Comparison of ENCODE assay signal across 27 mouse cellular contexts in the genomic region with DNA sequence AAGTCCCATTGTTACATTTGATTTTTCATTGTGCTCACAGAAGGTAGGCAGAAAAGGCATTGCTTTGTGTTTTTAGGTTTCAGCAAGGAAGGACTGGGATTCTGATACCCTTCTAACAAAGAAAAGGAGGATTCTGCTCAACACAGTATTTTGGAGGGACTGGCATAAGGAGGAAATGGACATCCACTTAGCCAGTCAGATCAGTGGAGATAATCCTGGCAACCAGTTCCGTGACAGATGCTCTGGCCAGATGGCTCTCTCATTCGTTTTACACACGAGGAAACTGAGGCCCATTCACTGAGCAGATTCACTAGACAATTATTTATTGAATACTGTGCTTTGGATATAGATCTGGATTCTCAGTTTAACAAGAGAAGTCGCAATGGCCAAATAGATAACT.
DNase-seq lines count a peak whose midpoint lies in the region; ATAC-seq lines count a peak whose summit lies in the region.
"Had no signal": no experiment of that assay in that cellular context is flagged by ENCODE, and none has a peak within 500 bp of the region (broad histone marks: within the 10 kb centered on the region; RNA-seq: fewer than 3 reads in every experiment).

No protein-coding gene starts in this region.

- H3K4me1 ChIP-seq in forebrain, embryonic 14.5 days (ENCODE audit: control insufficient read depth, insufficient read depth, low read length): no peaks in the 10 kb centered on the region
- no peaks in the 10 kb centered on the region for H3K4me1 ChIP-seq in forebrain, embryonic 15.5 days
- H3K4me1 ChIP-seq in intestine, embryonic 16.5 days (ENCODE audit: control insufficient read depth, insufficient read depth, low read length): no peaks in the 10 kb centered on the region
- H3K4me1 ChIP-seq: embryonic facial prominence, embryonic 13.5 days; forebrain, embryonic 12.5 days; heart, embryonic 13.5 days; hindbrain, embryonic 12.5 days; intestine, embryonic 15.5 days; limb, embryonic 13.5 days; liver, embryonic 12.5 days; midbrain, embryonic 10.5 days; neural tube, embryonic 15.5 days had no signal

- H3K4me2 ChIP-seq in forebrain, embryonic 14.5 days (ENCODE audit: low read length): no peak overlapping the region
- no peak overlapping the region for H3K4me2 ChIP-seq in forebrain, embryonic 15.5 days (replicated peaks)
- H3K4me2 ChIP-seq in intestine, embryonic 16.5 days (ENCODE audit: low read depth, low read length): no peak overlapping the region
- H3K4me2 ChIP-seq: embryonic facial prominence, embryonic 13.5 days; forebrain, embryonic 12.5 days; heart, embryonic 13.5 days; hindbrain, embryonic 12.5 days; intestine, embryonic 15.5 days; limb, embryonic 13.5 days; liver, embryonic 12.5 days; neural tube, embryonic 15.5 days had no signal

- ATAC-seq in forebrain, embryonic 14.5 days: peak; percentile 26; the same call in 1 of the 2 replicates
- no peak for ATAC-seq in forebrain, embryonic 15.5 days (replicated peaks)
- no peak for ATAC-seq in intestine, embryonic 16.5 days
- ATAC-seq: activated CD4-positive, CD25-positive, alpha-beta regulatory T cell, adult 4 months; intestine, embryonic 15.5 days; liver, embryonic 12.5 days had no signal

- H3K27ac ChIP-seq in forebrain, embryonic 14.5 days (ENCODE audit: low read depth, low read length): no peak overlapping the region
- H3K27ac ChIP-seq in forebrain, embryonic 15.5 days (replicated peaks): no peak overlapping the region
- H3K27ac ChIP-seq in intestine, embryonic 16.5 days (ENCODE audit: low read length): no peak overlapping the region
- H3K27ac ChIP-seq: embryonic facial prominence, embryonic 13.5 days; forebrain, embryonic 12.5 days; heart, embryonic 13.5 days; hindbrain, embryonic 12.5 days; intestine, embryonic 15.5 days; layer of hippocampus, adult 2 months; limb, embryonic 13.5 days; liver, embryonic 12.5 days; midbrain, embryonic 10.5 days; neural tube, embryonic 15.5 days had no signal

- no peak overlapping the region for H3K4me3 ChIP-seq in forebrain, embryonic 14.5 days (ENCODE audit: low read depth, low read length)
- H3K4me3 ChIP-seq in forebrain, embryonic 15.5 days: no peak overlapping the region
- no peak overlapping the region for H3K4me3 ChIP-seq in intestine, embryonic 16.5 days (ENCODE audit: low read length)
- H3K4me3 ChIP-seq: embryonic facial prominence, embryonic 13.5 days; erythroblast, embryonic 14.5 days; forebrain, embryonic 12.5 days; heart, embryonic 13.5 days; hindbrain, embryonic 12.5 days; intestine, embryonic 15.5 days; layer of hippocampus, adult 2 months; limb, embryonic 13.5 days; liver, embryonic 12.5 days; midbrain, embryonic 10.5 days; neural tube, embryonic 15.5 days had no signal

- peak; percentile 33 for DNase-seq in forebrain, embryonic 14.5 days (ENCODE audit: low spot score)
- DNase-seq in retina, postnatal 1 day: peak; percentile 3
- no peak for DNase-seq in retina, embryonic 14.5 days (ENCODE audit: low spot score)
- peak; percentile 87 to 89 for DNase-seq in cerebellum, postnatal 10 days
- no peak for DNase-seq in gastrocnemius, adult 8-10 months (ENCODE audit: low spot score in 2 of 2)
- DNase-seq: adrenal gland, adult 8-10 months; gastrocnemius, postnatal 25 days; heart, adult 18-20 months; heart, postnatal 14 days; kidney, postnatal 25 days; lung, adult 18-20 months; lung, postnatal 10 days; right cerebral cortex, postnatal 14 days had no signal

- H3K27me3 ChIP-seq in forebrain, embryonic 14.5 days (replicated peaks; ENCODE audit: control insufficient read depth, insufficient read depth, low read length): no peaks in the 10 kb centered on the region
- H3K27me3 ChIP-seq in forebrain, embryonic 15.5 days: no peaks in the 10 kb centered on the region
- H3K27me3 ChIP-seq in intestine, embryonic 16.5 days (replicated peaks; ENCODE audit: control insufficient read depth, insufficient read depth, low read length): 0 out of 2 replicates have a peak, but pooled peaks cover 2% of the 10 kb centered on the region
- H3K27me3 ChIP-seq: forebrain, embryonic 12.5 days; heart, embryonic 13.5 days; hindbrain, embryonic 12.5 days; intestine, embryonic 15.5 days; liver, embryonic 12.5 days; neural tube, embryonic 15.5 days had no signal

- H3K9me3 ChIP-seq in forebrain, embryonic 14.5 days (replicated peaks; ENCODE audit: control insufficient read depth, low read length): no peaks in the 10 kb centered on the region
- no peaks in the 10 kb centered on the region for H3K9me3 ChIP-seq in forebrain, embryonic 15.5 days
- H3K9me3 ChIP-seq in intestine, embryonic 16.5 days (ENCODE audit: control insufficient read depth, low read length): no peaks in the 10 kb centered on the region
- H3K9me3 ChIP-seq: embryonic facial prominence, embryonic 13.5 days; forebrain, embryonic 12.5 days; heart, embryonic 13.5 days; hindbrain, embryonic 12.5 days; intestine, embryonic 15.5 days; limb, embryonic 13.5 days; liver, embryonic 12.5 days; midbrain, embryonic 10.5 days; neural tube, embryonic 15.5 days had no signal

- H3K9ac ChIP-seq in forebrain, embryonic 14.5 days (ENCODE audit: low read length): no peak overlapping the region
- no peak overlapping the region for H3K9ac ChIP-seq in forebrain, embryonic 15.5 days (replicated peaks)
- no peak overlapping the region for H3K9ac ChIP-seq in intestine, embryonic 16.5 days (ENCODE audit: low read depth, low read length)
- H3K9ac ChIP-seq: embryonic facial prominence, embryonic 13.5 days; forebrain, embryonic 12.5 days; heart, embryonic 13.5 days; hindbrain, embryonic 12.5 days; intestine, embryonic 15.5 days; limb, embryonic 13.5 days; liver, embryonic 12.5 days; neural tube, embryonic 15.5 days had no signal

- H3K36me3 ChIP-seq in forebrain, embryonic 14.5 days (ENCODE audit: control insufficient read depth, insufficient read depth, low read length): no peaks in the 10 kb centered on the region
- H3K36me3 ChIP-seq in forebrain, embryonic 15.5 days: no peaks in the 10 kb centered on the region
- H3K36me3 ChIP-seq in intestine, embryonic 16.5 days (ENCODE audit: control insufficient read depth, insufficient read depth, low read length): no peaks in the 10 kb centered on the region
- H3K36me3 ChIP-seq: embryonic facial prominence, embryonic 13.5 days; forebrain, embryonic 12.5 days; heart, embryonic 13.5 days; hindbrain, embryonic 12.5 days; intestine, embryonic 15.5 days; limb, embryonic 13.5 days; liver, embryonic 12.5 days; midbrain, embryonic 10.5 days; neural tube, embryonic 15.5 days had no signal

- WGBS in forebrain, embryonic 14.5 days: 68% methylated on average over 4 of the region's 4 CpGs
- 71% methylated on average over 4 of the region's 4 CpGs for WGBS in forebrain, embryonic 15.5 days
- 72% methylated on average over 4 of the region's 4 CpGs for WGBS in intestine, embryonic 16.5 days

Comparison
In these comparisons a context has a peak if more than half of its experiments do, and no peak if none do; other contexts are left out.
1. DNase-seq: peak in forebrain, embryonic 14.5 days (single experiment), retina, postnatal 1 day (single experiment) and cerebellum, postnatal 10 days (2 of 2); none in retina, embryonic 14.5 days (single experiment) and gastrocnemius, adult 8-10 months (0 of 2).